Mouse (Mus musculus) spleen, postnatal 4 days (tissue): ENCODE measurements around the gene Ttyh2.

Experiments used
- DNase-seq, 2 experiments: peaks; one replicate each; pipeline ENCODE4 v3.0.0; 2022; ENCODE audit warnings: low spot score in 2 of 2

The Ttyh2 gene

DNA sequence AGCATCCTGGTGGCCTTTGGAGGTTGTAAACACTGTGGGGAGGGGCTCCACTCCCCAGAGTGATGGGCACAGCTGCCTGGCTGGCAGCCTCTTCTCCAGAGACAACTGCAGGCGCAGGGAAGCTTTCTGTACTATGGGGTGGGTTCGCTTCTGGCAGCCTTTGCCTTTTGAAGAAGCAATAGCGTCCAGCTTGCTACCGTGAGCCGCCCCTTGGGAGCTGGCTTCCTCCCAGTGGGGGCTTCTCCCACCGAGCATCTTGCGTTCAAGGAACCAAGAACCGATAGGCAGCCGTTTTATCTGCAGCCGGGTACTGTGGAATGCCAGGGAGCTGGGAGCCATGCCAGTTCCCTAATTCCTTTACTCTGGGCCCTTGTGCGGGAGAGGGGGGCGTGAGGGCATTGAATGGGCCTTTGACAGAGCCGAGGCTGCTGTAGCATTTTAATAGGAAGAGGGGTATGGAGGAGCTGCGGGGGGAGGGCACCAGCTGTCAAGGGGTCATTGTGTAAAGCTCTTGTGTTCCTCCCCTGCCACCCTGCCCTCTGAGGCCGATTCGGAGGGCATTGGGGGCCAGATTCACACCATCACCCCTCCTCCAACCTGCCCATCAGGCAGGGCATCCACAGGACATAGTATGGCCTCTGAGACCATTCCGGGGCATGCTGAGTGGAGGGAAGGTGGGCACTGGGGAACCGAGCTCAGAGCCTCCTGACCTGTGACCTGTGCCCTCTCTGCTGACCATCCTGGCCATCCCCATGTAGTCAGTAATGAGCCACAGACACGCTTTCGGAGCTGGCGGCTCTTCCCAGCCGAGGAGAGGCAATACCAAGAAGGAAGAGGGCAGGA, 29.1 kb downstream of the Ttyh2 start:
- no peak for DNase-seq

DNA sequence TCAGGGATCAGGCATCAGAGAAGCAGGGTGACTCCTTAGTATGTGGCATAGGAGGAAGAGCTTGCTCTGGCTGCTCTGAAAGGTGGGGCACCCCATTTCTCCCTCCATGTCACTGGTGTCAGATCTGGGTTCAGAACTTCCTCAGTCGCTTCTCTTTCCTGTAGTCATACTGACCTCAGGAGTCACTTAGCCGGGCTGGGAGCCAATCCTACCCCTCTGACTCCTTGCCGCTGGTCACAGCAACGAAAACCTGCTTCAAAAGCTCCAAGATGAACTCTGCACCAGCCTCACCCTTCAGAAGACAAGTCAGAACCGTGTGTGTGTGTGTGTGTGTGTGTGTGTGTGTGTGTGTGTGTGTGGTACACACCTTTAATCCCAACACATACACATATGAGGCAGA, 31.1 kb downstream of the Ttyh2 start:
- DNase-seq, result no peak

DNA sequence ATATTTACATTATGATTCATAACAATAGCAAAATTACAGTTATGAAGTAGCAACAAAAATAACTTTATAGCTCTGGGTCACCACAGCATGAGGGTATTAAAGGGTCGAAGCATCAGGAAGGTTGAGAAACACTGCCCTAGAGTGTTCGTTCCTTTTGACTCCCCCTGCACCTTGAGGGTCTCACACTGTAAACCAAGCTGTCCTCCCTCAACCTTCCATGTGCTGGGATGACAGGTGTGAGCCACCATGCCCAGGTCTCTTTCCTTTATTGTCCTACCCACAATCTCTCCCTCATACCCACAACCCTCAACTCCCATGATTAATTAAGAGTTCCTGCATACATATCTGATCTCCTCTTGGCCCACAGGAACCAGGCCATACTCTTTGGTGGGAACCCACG, 36.2 kb downstream of the Ttyh2 start:
- DNase-seq, result no peak

DNA sequence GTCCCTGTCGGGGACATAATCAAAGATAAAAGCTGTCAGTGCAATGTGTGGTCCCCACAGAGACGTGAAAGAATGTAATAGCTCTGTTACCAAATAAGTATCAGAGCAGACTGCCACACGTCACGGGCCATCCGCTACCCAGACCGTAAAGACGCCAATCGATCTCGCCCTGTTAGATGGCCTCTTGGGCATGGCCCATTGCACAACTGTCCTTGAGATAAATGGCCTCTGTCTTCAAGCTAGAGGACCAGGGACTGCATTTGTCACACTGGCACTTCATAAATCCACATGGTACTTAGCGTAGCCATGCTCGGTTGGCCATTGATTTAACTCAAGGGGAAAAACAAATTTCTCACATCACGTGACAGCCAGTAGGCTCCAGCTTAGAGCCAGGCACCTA, 36.6 kb downstream of the Ttyh2 start:
- DNase-seq, result no peak

DNA sequence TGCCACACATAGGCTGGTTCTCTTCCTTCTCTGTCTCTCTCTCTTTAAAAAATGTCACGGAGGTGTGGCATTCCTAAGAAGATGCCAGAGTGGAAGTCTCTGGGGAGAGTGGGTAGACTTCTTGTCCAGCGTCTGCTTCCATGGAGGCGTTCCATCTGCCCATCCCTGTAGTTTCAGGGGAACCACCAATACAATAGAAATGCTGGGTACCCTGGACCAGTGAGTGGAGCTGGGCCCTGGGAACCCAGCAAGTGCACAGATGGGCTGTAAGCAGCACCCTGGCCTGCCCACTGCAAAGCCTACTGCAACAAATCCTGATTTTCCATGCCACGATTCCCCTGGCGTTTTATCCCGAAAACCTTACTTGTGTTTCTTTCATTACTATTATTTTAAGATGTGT, 39.3 kb downstream of the Ttyh2 start:
- no peak for DNase-seq

DNA sequence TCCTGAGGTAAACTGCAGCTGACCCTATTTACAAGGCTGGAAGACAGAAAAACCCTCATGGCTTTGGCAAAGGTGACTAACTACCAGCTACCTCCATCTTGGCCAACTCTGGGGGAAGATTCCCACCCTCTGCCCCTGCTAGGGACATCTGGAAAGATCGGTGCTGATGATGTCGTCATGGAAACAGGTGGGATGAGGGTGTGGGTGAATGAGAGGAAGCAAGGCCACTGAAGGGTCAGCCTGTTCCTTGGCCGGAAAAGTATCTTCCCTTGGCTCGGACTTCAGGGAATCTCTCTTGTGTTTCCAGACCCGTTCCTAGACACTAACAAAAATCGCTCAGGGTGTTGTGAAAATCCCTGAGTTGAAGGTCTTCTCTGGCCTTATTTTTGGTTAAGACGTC, 40.3 kb downstream of the Ttyh2 start:
- no peak for DNase-seq

DNA sequence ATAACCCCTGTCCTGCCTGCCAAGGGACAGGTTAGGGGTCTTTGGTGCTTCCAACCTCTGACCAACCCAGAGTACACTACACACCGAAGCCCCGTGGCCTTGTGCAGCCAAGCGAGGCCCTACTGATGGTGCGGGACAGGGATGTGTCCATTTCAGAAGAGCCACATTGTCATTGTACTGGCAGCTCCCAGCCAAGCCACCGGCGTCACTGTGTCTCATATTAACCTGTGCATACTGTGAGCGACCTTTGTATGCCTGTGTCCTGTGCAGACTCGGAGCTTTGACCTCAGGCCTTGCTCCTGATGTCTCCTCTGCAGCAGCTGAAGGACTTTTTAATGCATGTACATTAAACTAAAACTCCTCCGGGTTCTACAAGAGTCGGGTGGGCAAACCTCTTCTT, 45.3 kb downstream of the Ttyh2 start:
- no peak for DNase-seq

DNA sequence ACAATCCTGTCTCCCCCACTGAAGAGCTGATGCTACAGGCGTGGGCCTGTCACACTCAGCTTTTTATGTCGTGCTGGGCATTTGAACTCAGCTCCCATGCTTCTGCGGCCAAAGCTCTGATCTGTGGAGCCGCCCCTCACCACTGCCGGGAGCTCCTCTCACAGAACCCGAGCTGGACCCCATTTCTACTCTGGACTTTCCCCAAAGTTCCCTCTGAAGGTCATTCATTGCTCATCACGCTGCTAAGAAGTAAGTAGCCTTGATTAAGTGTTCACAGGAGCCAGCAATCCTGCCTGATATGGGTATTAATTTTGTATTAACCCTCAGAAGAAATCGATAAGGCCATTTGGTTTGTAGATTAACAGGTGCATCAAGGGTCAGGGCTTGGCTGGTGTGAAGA, 47.2 kb downstream of the Ttyh2 start:
- no peak for DNase-seq

DNA sequence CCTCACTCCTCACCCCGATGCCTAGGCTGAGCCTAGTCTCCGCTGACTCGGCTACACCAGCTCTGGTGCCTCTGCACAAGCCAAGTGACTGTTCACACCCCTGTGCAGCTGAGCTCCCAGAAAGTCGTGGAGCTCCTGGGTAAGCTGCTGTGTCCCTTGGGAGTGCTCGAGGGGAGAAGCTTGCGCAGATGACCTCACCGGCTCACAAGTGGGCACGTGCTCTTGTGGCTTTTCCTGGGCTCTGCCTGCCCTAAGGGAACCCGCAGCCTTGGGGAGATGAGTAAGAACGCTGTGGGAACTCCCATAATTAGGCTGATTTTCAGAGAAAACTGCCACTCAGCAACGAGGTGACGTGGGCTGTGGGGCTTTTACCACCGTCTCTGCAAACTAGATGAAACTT, 47.8 kb downstream of the Ttyh2 start:
- no peak for DNase-seq

DNA sequence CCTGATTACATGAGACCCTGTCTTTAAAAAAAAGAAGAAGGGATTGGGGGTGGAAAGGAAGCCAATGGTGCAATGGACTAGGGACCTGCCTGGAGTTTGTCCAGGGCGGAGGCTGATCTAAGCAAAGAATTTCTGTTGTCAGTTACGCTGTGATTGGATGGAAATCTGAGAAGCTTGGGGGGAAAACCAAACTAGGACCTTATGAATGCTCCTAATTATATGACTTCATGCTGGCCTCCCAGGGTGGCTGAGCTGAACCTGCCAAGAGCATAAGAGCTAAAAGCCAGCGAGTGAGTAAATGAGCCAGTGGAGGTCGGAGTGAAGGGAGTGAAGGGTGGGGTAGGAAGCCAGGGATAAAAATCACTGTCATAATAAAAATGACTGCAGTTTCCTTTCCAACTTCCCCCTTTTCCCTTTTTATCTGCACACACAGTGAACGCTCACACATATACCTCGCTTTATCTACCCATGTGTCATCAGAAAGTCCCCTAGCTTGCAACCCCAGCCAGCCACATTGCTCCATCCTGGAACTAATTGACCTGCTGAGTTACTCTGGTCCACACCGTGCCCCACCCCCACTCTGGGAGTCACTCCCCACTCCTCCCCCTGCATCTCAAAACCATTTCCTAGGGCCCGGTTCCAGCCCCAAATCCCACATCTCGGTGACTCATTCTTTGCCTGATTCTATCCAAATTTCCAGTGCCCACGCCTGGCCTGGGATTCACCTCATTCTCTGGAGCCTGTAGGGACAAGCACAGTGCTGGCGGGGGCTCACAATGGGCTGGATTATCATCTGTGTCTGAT, 49.8 kb downstream of the Ttyh2 start:
- DNase-seq, result no peak

DNA sequence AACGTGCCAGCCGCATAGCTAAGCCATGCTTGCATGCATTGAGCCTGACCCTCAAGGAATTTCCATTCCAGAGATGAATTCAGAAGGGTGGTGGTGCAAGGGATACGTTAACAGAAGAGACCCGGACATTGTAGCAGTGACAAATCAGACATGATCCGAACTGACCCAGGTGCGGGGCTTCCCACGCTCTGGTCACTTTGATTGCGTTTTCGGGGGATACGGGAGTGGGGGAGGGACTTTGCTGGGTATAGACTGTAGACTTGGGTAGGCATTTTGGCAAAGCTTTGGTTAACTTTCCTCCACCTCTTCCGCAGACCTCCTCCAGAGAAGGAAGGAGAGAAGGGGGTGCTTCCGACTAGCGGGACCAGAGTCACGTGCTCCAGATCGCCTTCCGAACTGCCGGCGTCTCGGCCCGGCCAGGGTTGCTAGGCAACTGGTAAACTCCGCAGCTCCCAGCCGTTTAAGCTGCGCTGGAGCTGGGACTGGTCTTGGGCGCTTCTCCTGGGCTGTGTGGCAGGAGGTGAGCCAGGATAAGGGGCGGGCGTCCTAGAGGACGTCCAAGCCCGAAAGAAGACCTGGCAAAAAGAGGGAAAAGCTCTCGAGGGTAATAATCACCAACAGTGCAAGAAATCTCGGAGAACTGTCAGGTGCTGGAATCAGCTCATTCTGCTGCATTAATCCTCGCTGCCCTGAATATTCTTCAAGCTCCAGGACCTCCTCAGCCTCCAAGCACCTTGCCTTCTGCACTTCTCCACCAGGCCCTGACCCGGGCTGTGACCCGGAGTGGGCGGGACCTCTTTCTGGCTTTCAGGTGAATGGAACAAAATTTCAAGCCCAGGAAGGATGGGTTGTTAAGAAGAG, 52.0 kb downstream of the Ttyh2 start, which contains the start of gene Dnaic2:
Dnaic2 (plus strand) TSS at position 444 of the 861 bp plus-strand sequence.
- DNase-seq, result no peak

DNA sequence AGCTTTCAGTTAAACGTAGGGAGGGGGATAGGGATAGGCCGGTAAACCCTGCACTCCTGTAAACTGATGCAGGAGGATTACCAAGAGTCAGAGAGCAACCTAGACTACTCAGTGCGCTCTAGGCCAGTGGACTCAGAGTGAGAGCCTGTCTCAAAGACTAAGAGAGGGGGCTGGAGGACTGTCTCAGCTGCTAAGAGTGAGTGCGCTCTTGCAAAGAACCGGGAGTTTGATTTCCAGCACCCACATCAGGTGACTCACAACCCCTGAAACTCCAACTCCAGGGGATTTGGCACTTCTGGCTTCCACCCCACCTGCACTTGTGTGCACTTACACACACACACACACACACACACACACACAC, 52.6 kb downstream of the Ttyh2 start:
- DNase-seq, result no peak

DNA sequence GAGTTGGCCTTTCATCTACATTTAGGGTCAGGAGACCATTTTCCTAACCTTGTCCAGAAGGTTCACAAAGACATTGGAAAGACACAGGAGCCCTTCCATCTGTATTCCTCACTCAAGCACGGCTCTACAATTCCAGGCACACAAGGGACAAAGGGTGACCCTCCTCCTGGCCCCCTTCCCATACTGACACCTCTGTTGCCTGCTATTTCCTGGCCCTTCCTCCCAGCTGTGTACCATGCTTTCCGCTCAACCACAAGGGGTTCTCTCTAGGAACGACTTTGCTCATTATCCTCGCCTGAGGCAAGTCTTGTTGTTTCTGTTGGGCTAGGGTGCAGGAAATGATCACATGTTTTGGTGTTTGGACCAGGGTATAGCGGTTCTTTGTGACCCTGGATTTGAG, 53.1 kb downstream of the Ttyh2 start:
- DNase-seq, result no peak

DNA sequence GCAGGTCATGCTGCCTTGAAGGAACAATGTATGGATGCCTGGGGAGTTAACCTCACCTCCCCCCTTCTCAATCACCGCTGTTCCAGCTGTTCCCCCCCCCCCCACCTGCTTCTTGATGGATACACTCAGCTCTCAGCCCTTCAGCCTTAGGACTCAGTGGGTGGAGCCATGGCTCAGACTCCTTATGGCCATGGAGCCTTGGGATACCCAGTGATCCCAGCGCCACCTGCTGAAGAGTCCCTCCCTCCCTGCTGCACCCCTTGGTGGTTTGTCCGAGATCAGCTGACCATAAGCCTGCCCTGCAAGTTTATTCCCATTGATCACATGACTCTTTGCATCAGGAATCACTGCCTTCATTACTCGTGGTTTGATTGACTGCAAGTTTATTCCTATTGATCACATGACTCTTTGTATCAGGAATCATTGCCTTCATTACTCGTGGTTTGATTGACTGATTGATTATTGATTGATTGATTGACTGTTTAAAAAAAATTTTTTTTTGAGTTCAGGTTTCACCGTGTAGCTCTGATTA, 54.7 kb downstream of the Ttyh2 start:
- DNase-seq, result no peak

DNA sequence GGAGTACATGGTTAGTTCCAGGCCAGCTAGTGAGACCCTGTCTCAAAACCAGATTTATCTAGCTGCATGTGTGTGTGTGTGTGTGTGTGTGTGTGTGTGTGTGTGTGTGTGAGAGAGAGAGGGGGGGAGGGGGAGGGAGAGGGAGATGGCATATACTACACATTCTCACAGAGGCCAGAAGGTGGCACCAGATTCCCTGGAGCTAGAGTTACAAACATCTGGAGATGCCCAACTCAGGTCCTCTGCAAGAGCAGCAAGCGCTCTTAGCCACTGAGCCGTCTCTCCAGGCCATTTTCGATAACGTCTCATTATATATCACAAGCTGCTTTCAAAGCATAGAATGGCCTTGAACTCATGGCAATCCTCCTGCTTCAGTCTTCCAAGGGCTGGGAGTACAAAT, 56.5 kb downstream of the Ttyh2 start:
- DNase-seq, result no peak

DNA sequence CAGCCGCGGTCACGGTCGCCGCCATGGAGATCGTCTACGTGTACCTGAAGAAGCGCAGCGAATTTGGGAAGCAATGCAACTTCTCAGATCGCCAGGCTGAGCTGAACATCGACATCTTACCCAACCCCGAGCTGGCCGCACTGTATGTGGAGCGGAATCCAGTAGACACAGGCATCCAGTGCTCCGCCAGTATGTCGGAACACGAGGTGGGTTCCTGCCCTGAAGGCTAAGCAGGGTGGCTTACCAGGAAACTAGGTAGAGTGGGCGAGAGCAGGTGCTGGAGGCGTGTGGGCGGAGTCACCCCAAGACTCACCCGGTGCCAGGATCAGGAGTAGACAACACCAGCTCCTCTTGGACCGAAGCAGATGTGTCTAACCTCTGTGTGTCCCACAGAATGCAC, 57.7 kb downstream of the Ttyh2 start:
- no peak for DNase-seq

DNA sequence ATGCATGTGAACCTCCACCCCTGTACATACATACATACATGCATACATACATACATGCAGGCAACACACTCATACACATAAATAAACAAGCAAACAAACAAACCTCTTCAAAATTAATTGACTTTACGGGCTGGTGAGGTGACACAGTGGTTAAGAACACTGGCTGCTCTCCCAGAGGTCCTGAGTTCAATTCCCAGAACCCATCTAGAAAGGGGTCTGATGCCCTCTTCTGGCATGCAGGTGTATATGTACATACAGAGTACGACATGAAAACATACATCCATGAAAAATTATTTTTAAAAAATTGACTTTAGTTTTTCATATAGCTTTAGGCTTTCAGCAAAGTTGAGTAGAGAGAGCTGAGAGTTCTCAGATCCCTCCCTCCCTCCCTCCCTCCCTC, 60.9 kb downstream of the Ttyh2 start:
- DNase-seq, result no peak

DNA sequence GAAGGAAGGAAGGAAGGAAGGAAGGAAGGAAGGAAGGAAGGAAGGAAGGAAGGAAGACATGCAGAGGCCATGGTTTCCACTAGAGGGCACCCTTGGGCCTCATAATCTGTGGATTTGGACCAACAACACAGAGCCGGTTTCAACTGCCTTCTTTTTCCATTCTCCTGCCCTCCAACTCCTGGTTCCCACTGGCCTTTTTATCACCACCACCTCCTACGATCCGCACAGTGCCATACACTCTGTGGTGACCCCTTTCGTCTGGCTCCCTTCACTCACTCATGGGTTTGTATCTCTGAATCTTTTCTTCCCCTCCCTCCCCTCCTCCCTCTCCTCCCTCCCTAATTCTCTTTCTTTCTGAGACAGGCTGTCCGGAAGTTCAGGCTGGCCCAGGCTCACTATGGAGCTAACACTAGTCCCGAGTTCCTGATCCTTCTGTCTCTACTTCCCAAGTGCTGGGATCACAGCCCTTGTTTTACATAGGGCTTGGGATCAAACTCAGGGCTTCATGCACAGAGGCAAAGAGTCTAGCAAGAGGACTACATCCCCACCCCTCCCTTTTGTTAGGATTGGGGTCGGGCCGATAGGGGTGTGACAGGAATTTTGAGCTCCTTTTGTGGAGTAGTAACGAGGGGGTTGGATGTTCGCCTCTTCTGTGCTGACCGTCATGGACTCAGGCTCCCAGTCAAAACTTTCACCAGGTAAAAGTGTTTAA, 61.8 kb downstream of the Ttyh2 start:
- no peak for DNase-seq

DNA sequence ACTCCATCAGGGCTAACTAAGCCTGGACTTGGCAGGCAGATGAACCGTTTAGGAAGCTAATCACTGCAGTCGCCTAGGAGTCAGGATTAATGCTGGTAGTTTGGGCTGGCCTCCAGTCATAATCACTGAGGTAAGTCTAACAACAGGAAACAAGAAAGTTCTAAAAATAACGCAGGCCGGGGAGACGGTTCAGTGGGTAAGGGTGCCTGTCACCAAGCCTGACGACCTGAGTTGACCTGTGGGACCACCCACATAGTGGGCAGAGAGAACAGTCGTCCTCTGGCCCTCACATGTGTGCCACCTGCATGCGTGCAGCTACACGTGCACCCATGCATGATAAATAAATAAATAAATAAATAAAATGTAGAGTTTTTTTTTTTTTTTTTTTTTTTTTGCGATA, 65.4 kb downstream of the Ttyh2 start:
- DNase-seq, result no peak

DNA sequence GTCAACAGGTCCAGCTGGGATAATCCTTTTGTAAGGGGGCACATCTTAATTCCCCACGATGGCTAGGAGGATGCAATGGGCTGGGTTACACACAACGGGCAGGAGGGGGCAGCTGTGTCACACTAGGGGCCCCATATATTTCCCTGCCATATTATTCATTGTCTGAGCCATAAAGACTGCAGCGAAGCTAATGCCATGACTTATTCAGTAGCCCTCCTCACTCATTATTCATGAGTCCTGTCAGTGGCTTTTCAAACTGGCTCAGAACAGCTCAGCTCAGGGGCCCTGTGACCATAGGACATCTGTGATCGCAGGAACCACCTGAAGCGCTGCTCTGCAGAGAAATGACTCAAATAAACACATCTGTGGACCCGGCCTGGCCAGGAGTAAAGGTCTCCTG, 66.2 kb downstream of the Ttyh2 start:
- DNase-seq, result no peak

DNA sequence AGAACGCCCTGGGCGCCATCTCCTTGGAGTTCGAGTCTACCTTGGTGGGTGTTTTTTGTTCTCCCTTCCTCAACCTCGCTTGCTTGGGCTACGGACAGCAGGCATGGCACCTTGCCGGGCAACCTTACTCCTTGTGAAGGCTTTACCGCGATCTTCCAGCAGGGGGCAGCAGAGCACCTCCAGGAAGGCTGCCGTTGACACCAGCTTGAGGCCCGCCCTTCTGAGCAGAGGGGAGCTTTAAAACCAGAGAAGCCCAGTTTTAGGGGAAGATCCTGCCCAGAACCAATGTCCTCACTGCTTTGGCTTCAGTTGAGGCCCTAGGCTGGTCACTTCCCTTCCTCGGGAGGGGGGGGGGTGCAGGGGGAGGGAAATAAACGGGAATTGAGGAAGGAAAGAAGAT, 69.9 kb downstream of the Ttyh2 start:
- peak; percentile 86 to 97 for DNase-seq
